Mouse (Mus musculus) brain, embryonic 18.5 days (tissue): ENCODE results near the gene Mpzl1.

Source experiments
- DNase-seq: peaks from one replicate; pipeline ENCODE4 v3.0.0-alpha.2; 2012; ENCODE audit warnings: low read depth, low spot score

The Mpzl1 gene

GRCm38 (mm10) chr1:165655482-165655881 lies 21.1 kb upstream of the Mpzl1 start:
- DNase-seq = no peak

GRCm38 (mm10) chr1:165655022-165655421 lies 20.7 kb upstream of the Mpzl1 start:
- no peak for DNase-seq

GRCm38 (mm10) chr1:165653126-165653885 lies 19.0 kb upstream of the Mpzl1 start:
- DNase-seq = no peak

- no peak for DNase-seq
These were observed 18.2 kb upstream of the Mpzl1 start for GRCm38 (mm10) chr1:165652507-165652906.

- DNase-seq = no peak
These were observed 16.8 kb upstream of the Mpzl1 start for GRCm38 (mm10) chr1:165651158-165651557.

GRCm38 (mm10) chr1:165645102-165645501 lies 10.8 kb upstream of the Mpzl1 start:
- no peak for DNase-seq

GRCm38 (mm10) chr1:165643735-165644134 lies 9.4 kb upstream of the Mpzl1 start:
- no peak for DNase-seq

- DNase-seq = no peak
These were observed 8.5 kb upstream of the Mpzl1 start for GRCm38 (mm10) chr1:165642780-165643311.

- DNase-seq = no peak
These were observed 7.7 kb upstream of the Mpzl1 start for GRCm38 (mm10) chr1:165641786-165642771.

- DNase-seq = no peak
These were observed 7.0 kb upstream of the Mpzl1 start for GRCm38 (mm10) chr1:165641271-165641771.

- no peak for DNase-seq
These were observed 2.0 kb upstream of the Mpzl1 start for GRCm38 (mm10) chr1:165636289-165636688.

GRCm38 (mm10) chr1:165635055-165635897 lies 938 bp upstream of the Mpzl1 start:
- DNase-seq = no peak

GRCm38 (mm10) chr1:165633345-165633744 lies 993 bp downstream of the Mpzl1 start:
- no peak for DNase-seq

- DNase-seq = no peak
These were observed 3.2 kb downstream of the Mpzl1 start for GRCm38 (mm10) chr1:165631136-165631535.

- no peak for DNase-seq
These were observed 4.4 kb downstream of the Mpzl1 start for GRCm38 (mm10) chr1:165629975-165630374.

GRCm38 (mm10) chr1:165628603-165629002 lies 5.7 kb downstream of the Mpzl1 start:
- no peak for DNase-seq

- no peak for DNase-seq
These were observed 8.4 kb downstream of the Mpzl1 start for GRCm38 (mm10) chr1:165625896-165626295.

- DNase-seq = no peak
These were observed 9.3 kb downstream of the Mpzl1 start for GRCm38 (mm10) chr1:165625058-165625457.

- no peak for DNase-seq
These were observed 16.1 kb downstream of the Mpzl1 start for GRCm38 (mm10) chr1:165618201-165618624.

GRCm38 (mm10) chr1:165617166-165617891 lies 17.0 kb downstream of the Mpzl1 start:
- DNase-seq = no peak
